ENCODE assay signal across 8 mouse cellular contexts in the genomic region with DNA sequence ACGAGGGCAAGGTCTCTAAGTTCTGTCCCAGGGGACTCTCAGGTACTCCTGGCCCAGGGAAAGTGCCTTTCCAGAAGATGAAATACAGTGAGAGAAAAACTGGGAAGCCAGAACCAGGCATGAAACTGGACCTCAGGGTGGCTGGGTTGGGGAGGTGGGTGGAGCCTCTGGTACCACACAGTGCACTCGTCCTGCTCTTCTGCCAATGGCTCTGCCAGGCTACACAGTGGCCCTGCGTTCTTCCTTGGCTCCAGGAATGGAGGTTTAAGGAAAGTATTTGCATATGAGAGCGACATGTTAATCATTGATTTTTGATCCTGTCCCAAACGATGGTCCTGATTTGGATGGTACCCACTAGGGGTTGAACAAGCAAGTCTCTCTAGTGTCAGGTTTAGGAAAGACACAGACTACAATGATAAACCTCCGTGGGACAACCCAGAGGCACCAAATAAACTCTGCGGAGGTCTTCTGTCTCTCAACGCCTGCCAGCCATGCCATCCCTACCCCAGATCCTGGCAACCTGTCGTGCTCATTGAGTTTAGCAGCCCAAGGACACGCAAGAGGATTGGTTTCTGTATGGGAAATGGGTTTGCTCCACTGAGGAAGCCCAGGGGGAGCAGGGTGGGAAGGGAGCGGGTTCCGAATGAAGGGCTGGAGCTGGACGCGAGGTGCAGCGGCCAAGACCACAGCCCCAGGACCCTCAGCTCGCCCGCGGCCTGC. TPM values are rescaled to one million over a fixed set of nuclear protein-coding genes. Genes with fewer than 3 reads are reported as not detected.
A peak's percentile ranks its signal among the peaks of the same experiment; 100 is the strongest.
DNase-seq lines count a peak whose midpoint lies in the region; ATAC-seq and TF ChIP-seq lines count a peak whose summit lies in the region.

No protein-coding gene starts in this region.

- peak overlapping the region; percentile 81 for H3K4me2 ChIP-seq in limb, embryonic 11.5 days (ENCODE audit: low read depth, severe bottlenecking)

- no peak overlapping the region for H3K27ac ChIP-seq in limb, embryonic 11.5 days (replicated peaks; ENCODE audit: low read depth, low read length)
- H3K27ac ChIP-seq in small intestine, adult 2 months (ENCODE audit: insufficient read depth, low read depth, low read length), result 0 out of 2 replicates have a peak overlapping the region, but pooled peaks have one; percentile 3

- TF ChIP-seq POLR2A in small intestine, adult 2 months (IDR thresholded peaks at IDR 0.05; ENCODE audit: low read depth, low read length), result no peak

- peak; percentile 21 to 37 for DNase-seq in layer of hippocampus, postnatal 25 days (ENCODE audit: extremely low spot score in 1 of 2, low spot score in 1 of 2)
- DNase-seq in layer of hippocampus, postnatal 10 days (ENCODE audit: low spot score in 2 of 2), result no peak
- DNase-seq in adrenal gland, postnatal 25 days, result peak; percentile 51
- DNase-seq in limb, embryonic 11.5 days (ENCODE audit: low spot score), result no peak
- no peak for DNase-seq in kidney, postnatal 10 days
- no peak for DNase-seq in ovary, adult 18-20 months (ENCODE audit: low spot score)

- 17% methylated on average over 18 of the region's 18 CpGs for WGBS in limb, embryonic 11.5 days
- 23% methylated on average over 18 of the region's 18 CpGs for WGBS in small intestine, adult 2 months

- H3K27me3 ChIP-seq in limb, embryonic 11.5 days (ENCODE audit: control insufficient read depth, insufficient read depth, low read length), result no peaks in the 10 kb centered on the region
- no peaks in the 10 kb centered on the region for H3K27me3 ChIP-seq in small intestine, adult 2 months (ENCODE audit: control insufficient read depth, insufficient read depth, low read length)

- no peaks in the 10 kb centered on the region for H3K36me3 ChIP-seq in limb, embryonic 11.5 days (ENCODE audit: control insufficient read depth, insufficient read depth, low read length)
- H3K36me3 ChIP-seq in small intestine, adult 2 months (ENCODE audit: control insufficient read depth, insufficient read depth, low read length), result no peaks in the 10 kb centered on the region

- H3K9ac ChIP-seq in limb, embryonic 11.5 days (ENCODE audit: low read length), result peak overlapping the region; percentile 87; the same call in 1 of the 2 replicates

- H3K4me3 ChIP-seq in limb, embryonic 11.5 days (ENCODE audit: low read depth, low read length), result peak overlapping the region; percentile 82
- peak overlapping the region; percentile 95 for H3K4me3 ChIP-seq in small intestine, adult 2 months (ENCODE audit: low read depth, low read length)

- no peaks in the 10 kb centered on the region for H3K9me3 ChIP-seq in limb, embryonic 11.5 days (ENCODE audit: control insufficient read depth, low read length)

- ATAC-seq in erythroblast, adult 5-6 weeks (replicated peaks; ENCODE audit: low FRiP score, poor library complexity, severe bottlenecking), result peak; percentile 56
- no peak for ATAC-seq in limb, embryonic 11.5 days (ENCODE audit: insufficient number of reproducible peaks, low FRiP score, low TSS enrichment, low read depth)

- 0 out of 2 replicates have a peak, but pooled peaks cover 2% of the 10 kb centered on the region for H3K4me1 ChIP-seq in limb, embryonic 11.5 days (ENCODE audit: control insufficient read depth, insufficient read depth, low read length)
- H3K4me1 ChIP-seq in small intestine, adult 2 months (ENCODE audit: control insufficient read depth, insufficient read depth, insufficient read length, low read length), result peaks cover 3% of the 10 kb centered on the region

- TF ChIP-seq CTCF in small intestine, adult 2 months (IDR thresholded peaks at IDR 0.05; ENCODE audit: extremely low read depth, insufficient read length, insufficient replicate concordance, low read depth, low read length), result no peak

RNA-seq across cellular contexts. Expression of gene Plcl2, which starts 1.0 kb away (rescaled TPM):
- 10 to 100 TPM; 57.0 to 60.2 TPM for total RNA-seq in layer of hippocampus, postnatal 25 days (2021)
- total RNA-seq in layer of hippocampus, postnatal 10 days (2021), result 10 to 100 TPM; 51.9 to 56.6 TPM
- 62.0 and 62.3 TPM in 2 replicates for total RNA-seq in adrenal gland, postnatal 25 days (2021)
- 97.0 and 109 TPM in 2 replicates for total RNA-seq in erythroblast, adult 5-6 weeks (2015; ENCODE audit: low replicate concordance)
- total RNA-seq in erythroblast, adult 5-6 weeks (2017; ENCODE audit: low replicate concordance), result 129 and 135 TPM in 2 replicates
- polyA plus RNA-seq in limb, embryonic 11.5 days (2014; fragmentation: Nextera tagmentation; extraction: Ambion mirVana), result 5.3 and 5.8 TPM in 2 replicates
- polyA plus RNA-seq in small intestine, adult 2 months (2012; rRNA removed), result 2.6 and 6.7 TPM in 2 replicates

Comparison
In these comparisons a context has a peak if more than half of its experiments do, and no peak if none do; other contexts are left out.
1. DNase-seq: peak in layer of hippocampus, postnatal 25 days (2 of 2) and adrenal gland, postnatal 25 days (single experiment); none in layer of hippocampus, postnatal 10 days (0 of 2), limb, embryonic 11.5 days (single experiment), kidney, postnatal 10 days (single experiment) and ovary, adult 18-20 months (single experiment).